Mouse (Mus musculus) embryonic facial prominence, embryonic 11.5 days (tissue): ENCODE measurements around the gene Taar7a. TPM values are rescaled to one million over a fixed set of nuclear protein-coding genes. Genes with fewer than 3 reads are reported as not detected.

ENCODE experiments used
- ATAC-seq: fragments of 200-750 bp; cut with Nextera tagmentation; replicated peaks from 2 replicates; pipeline ENCODE4 v1.8.0; 2017; ENCODE audit warnings: low read depth; ENCODE audit not compliant: insufficient number of reproducible peaks, low FRiP score, low TSS enrichment
- DNase-seq: peaks from one replicate; pipeline ENCODE4 v3.0.0-alpha.2; 2015; ENCODE audit warnings: low spot score
- H3K27ac ChIP-seq: fragments of 300-500 bp; sonication (generic); replicated peaks from 2 replicates; pipeline ENCODE4 v1.5.1; 2014; ENCODE audit warnings: mild to moderate bottlenecking, low read depth, low read length, control low read depth
- H3K27me3 ChIP-seq: fragments of 300-500 bp; sonication (generic); 2 replicates; pipeline ENCODE4 v1.6.1; 2014; ENCODE audit warnings: mild to moderate bottlenecking, low read length, moderate library complexity, mixed read lengths; ENCODE audit not compliant: control insufficient read depth, insufficient read depth
- H3K36me3 ChIP-seq: fragments of 300-500 bp; sonication (generic); replicated peaks from 2 replicates; pipeline ENCODE4 v1.6.1; 2014; ENCODE audit warnings: low read depth, mild to moderate bottlenecking, low read length, moderate library complexity, mixed read lengths; ENCODE audit not compliant: control insufficient read depth, insufficient read depth
- H3K4me1 ChIP-seq: fragments of 300-500 bp; sonication (generic); 2 replicates; pipeline ENCODE4 v1.6.1; 2014; ENCODE audit warnings: low read length, mixed read lengths; ENCODE audit not compliant: control insufficient read depth, insufficient read depth
- H3K4me2 ChIP-seq: fragments of 300-500 bp; sonication (generic); 2 replicates; pipeline ENCODE4 v1.6.1; 2014; ENCODE audit warnings: low read depth, mild to moderate bottlenecking, control low read depth, low read length, moderate library complexity
- H3K4me3 ChIP-seq: fragments of 300-500 bp; sonication (generic); 2 replicates; pipeline ENCODE4 v1.5.1; 2014; ENCODE audit warnings: low read depth, low read length, control low read depth
- H3K9ac ChIP-seq: fragments of 300-500 bp; sonication (generic); replicated peaks from 2 replicates; pipeline ENCODE4 v1.6.1; 2014; ENCODE audit warnings: mild to moderate bottlenecking, control low read depth, low read length
- H3K9me3 ChIP-seq: fragments of 300-500 bp; sonication (generic); replicated peaks from 2 replicates; pipeline ENCODE4 v1.6.1; 2016; ENCODE audit warnings: mild to moderate bottlenecking, low read length, inconsistent platforms, mixed read lengths; ENCODE audit not compliant: control insufficient read depth
- WGBS: fragments of 180-500 bp; shearing (Covaris S2); extraction: QIAGEN DNeasy Blood & Tissue Kit; methylation state at CpG from one replicate; pipeline ENCODE4 v1.1.7; 2014; 5-methylcytosine and 5-hydroxymethylcytosine counted together
- polyA plus RNA-seq: library from polyadenylated mRNA; unstranded; fragments of >200 nt; fragmentation: Nextera tagmentation; extraction: Ambion mirVana; gene quantifications from 2 replicates; pipeline ENCODE4 v1.2.1, GENCODE M21; 2014

Gene Taar7a
- polyA plus RNA-seq, 1 experiment from 2014 or later, result not detected

DNA sequence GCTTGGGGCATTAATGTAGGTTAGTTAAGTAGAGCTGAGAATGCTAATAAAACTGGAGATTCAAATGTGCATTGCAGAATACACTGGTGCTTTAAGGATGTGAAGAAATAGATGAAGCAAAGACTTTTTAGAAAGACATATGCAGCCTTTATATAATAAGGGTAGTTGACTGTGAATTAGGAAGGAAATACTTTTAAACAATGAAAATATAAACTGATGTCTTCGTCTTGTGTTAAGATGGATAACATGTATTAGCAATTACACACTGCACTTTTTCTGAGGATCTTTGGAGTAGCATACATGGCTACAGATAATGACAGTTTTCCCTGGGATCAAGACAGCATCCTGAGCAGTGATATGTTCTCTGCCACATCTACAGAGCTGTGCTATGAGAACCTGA is 6.4 kb upstream of the Taar7a start, which contains the start of gene Taar7b:
Gene Taar7b, plus strand, starts transcription at position 301 of the 400 bp plus-strand sequence.
- 74% methylated on average over 1 of the region's 1 CpGs for WGBS
- H3K36me3 ChIP-seq, result no peaks in the 10 kb centered on the region

DNA sequence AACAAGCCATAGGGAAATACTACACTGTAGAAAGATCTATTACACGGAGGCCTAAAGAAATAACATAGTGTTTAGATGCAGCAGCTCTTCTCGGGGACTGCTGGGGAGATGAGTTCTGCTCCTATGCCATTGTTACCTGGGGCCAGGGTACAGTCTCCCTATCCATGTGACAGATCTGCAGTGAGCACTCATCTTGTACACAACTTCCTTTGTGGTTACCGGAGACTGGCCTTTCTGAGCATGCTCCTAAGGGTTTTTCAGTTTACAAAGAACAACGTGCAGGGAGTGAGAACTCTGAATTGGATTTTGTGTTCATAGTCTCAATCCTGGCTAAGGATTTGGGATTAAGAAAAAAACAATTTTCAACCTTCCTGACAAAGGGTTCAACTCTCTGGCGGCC is 6.9 kb downstream of the Taar7a start:
- DNase-seq (no peak), ATAC-seq (no peak)
- Histone ChIP-seq H3K9ac (no peak overlapping the region), H3K4me3 (no peak overlapping the region), H3K4me2 (no peak overlapping the region), H3K4me1 (no peaks in the 10 kb centered on the region), H3K9me3 (no peaks in the 10 kb centered on the region), H3K27ac (no peak overlapping the region), H3K27me3 (no peaks in the 10 kb centered on the region), H3K36me3 (no peaks in the 10 kb centered on the region)
- 84% methylated on average over 5 of the region's 5 CpGs for WGBS

More for the DNA sequence above, 6.4 kb upstream of the Taar7a start, which contains the start of gene Taar7b:
- H3K4me2 ChIP-seq, result no peak within 1 kb of the TSS
- DNase-seq (no peak), ATAC-seq (no peak)
- no peak within 1 kb of the TSS for H3K27ac ChIP-seq
- no peaks in the 10 kb centered on the region for H3K4me1 ChIP-seq
- H3K27me3 ChIP-seq, result no peaks in the 10 kb centered on the region
- no peak within 1 kb of the TSS for H3K9ac ChIP-seq
- no peaks in the 10 kb centered on the region for H3K9me3 ChIP-seq
- no peak within 1 kb of the TSS for H3K4me3 ChIP-seq

DNA sequence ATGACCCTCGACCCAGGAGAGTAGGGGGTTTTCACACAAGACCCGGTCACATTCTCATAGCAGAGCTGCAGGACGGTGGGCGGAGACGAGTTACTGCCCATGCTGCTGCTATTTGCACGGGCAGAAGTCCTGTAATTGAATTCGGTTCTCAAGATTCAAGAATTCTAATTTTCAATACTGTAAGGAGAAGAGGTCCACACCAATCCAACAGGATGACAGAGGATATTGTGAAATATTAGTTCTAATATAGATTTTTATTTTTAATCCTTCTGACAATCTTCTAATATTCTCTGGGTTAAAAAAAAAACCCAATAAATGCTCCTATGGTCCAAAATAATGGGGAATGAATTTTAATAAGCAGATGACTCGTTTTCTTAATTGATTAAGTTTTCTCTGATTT is 7.7 kb downstream of the Taar7a start, which contains the start of gene Taar6:
Gene Taar6, minus strand, starts transcription at position 101 of the 400 bp plus-strand sequence.
- H3K9me3 ChIP-seq, result no peaks in the 10 kb centered on the region
- no peak within 1 kb of the TSS for H3K4me2 ChIP-seq
- WGBS, result 76% methylated on average over 8 of the region's 8 CpGs
- H3K4me3 ChIP-seq, result no peak within 1 kb of the TSS
- H3K27ac ChIP-seq, result no peak within 1 kb of the TSS
- no peaks in the 10 kb centered on the region for H3K4me1 ChIP-seq
- DNase-seq, result no peak
- no peak for ATAC-seq
- no peaks in the 10 kb centered on the region for H3K36me3 ChIP-seq
- H3K27me3 ChIP-seq, result no peaks in the 10 kb centered on the region
- no peak within 1 kb of the TSS for H3K9ac ChIP-seq

DNA sequence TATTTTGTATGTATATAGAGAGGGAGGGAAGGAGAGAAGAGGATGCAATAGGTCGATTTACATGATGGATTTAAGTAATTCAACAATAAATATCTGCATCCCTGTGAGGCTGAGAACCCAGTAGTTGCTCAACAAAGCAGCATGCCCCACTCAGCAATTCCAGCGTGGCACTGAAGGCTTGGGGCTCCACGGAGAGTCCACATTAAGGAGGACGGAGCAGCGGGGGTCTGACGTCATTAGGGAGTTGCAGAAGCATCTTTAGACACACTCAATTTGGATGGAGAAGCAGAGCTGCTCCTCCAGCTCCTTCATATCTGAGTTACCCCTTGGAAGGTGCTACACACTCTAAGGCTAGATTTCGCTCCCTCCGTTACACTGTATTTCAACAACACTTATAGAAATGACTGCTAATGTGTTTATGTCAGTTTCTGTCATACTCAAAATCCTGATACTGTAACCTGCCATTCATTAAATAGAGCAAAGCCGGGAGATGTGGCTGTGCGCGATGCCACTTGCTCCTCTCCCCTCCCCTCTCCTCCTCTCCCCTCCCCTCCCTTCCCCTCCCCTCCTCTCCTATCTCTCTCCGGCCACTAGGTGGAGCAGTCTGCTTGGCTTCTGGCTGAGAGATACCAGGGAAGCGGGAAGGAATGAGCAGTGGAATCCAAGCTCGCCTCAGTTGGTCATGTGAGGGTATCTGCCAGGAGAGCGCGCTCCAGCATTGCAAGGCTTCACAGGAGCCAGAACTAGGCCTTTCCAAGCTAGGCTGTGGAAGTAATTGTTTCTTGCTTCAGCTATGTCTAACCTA is 14.2 kb downstream of the Taar7a start:
- 39% methylated on average over 16 of the region's 16 CpGs for WGBS
- Histone ChIP-seq H3K4me3 (no peak overlapping the region), H3K4me2 (no peak overlapping the region), H3K9ac (no peak overlapping the region), H3K27me3 (no peaks in the 10 kb centered on the region), H3K9me3 (no peaks in the 10 kb centered on the region), H3K4me1 (no peaks in the 10 kb centered on the region), H3K36me3 (no peaks in the 10 kb centered on the region), H3K27ac (no peak overlapping the region)
- DNase-seq (peak; percentile 85), ATAC-seq (no peak)

DNA sequence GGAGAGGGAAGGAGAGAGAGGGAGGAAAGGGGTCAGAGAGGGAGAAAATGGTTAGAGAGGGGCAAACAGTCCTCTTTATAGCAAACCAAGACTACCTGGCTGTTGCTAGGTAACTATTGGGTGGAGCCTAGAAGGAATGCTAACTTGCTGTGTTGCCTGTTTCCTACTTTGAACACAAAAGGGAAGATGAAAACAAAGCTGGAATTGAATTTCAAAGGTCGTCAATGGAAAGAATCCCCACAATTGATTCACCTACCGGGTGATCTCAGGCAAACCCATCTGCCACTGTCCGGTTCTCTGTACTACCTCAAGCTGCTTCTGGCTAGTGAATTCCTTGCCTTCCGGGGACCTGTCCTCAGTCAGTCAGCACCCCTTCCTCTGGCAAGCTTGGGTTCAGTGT is 15.3 kb downstream of the Taar7a start:
- no peaks in the 10 kb centered on the region for H3K4me1 ChIP-seq
- DNase-seq (no peak), ATAC-seq (no peak)
- no peak overlapping the region for H3K4me3 ChIP-seq
- H3K36me3 ChIP-seq, result no peaks in the 10 kb centered on the region
- no peak overlapping the region for H3K4me2 ChIP-seq
- H3K27me3 ChIP-seq, result no peaks in the 10 kb centered on the region
- no peak overlapping the region for H3K9ac ChIP-seq
- no peaks in the 10 kb centered on the region for H3K9me3 ChIP-seq
- no peak overlapping the region for H3K27ac ChIP-seq
- 48% methylated on average over 4 of the region's 4 CpGs for WGBS

DNA sequence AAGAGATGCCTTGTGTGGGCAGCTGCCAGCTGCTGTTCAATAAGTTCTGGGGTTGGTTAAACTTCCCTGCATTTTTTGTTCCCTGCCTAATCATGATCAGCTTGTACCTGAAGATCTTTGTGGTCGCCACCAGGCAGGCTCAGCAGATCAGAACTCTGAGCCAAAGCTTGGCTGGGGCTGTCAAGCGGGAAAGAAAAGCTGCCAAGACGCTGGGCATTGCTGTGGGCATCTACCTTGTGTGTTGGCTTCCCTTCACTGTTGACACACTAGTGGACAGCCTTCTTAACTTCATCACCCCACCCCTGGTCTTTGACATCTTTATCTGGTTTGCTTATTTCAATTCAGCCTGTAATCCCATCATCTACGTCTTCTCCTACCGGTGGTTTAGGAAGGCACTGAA is 22.0 kb downstream of the Taar7a start:
- no peak overlapping the region for H3K9ac ChIP-seq
- no peak overlapping the region for H3K27ac ChIP-seq
- H3K4me2 ChIP-seq, result no peak overlapping the region
- no peak overlapping the region for H3K4me3 ChIP-seq
- no peaks in the 10 kb centered on the region for H3K27me3 ChIP-seq
- ATAC-seq (no peak), DNase-seq (no peak)
- H3K9me3 ChIP-seq, result no peaks in the 10 kb centered on the region
- no peaks in the 10 kb centered on the region for H3K4me1 ChIP-seq
- WGBS, result 86% methylated on average over 5 of the region's 5 CpGs
- H3K36me3 ChIP-seq, result no peaks in the 10 kb centered on the region

DNA sequence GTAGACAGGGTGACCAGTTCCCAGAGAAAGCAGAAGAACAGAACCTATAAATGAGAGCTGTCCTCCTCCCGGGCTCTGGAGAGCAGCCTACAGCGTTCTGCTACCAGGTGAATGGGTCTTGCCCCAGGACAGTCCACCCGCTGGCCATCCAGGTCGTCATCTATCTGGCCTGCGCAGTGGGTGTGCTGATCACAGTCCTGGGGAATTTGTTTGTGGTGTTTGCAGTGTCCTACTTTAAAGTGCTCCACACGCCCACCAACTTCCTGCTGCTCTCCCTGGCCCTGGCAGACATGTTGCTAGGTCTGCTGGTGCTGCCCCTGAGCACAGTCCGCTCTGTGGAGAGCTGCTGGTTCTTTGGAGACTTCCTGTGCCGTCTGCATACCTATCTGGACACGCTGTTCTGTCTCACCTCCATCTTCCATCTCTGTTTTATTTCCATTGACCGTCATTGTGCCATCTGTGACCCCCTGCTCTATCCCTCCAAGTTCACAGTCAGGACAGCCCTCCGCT is 22.6 kb downstream of the Taar7a start, which contains the start of gene Taar5:
Gene Taar5, plus strand, starts transcription at position 51 of the 510 bp plus-strand sequence.
- ATAC-seq (no peak), DNase-seq (no peak)
- Histone ChIP-seq H3K4me3 (no peak within 1 kb of the TSS), H3K9ac (no peak within 1 kb of the TSS), H3K36me3 (no peaks in the 10 kb centered on the region), H3K4me1 (no peaks in the 10 kb centered on the region), H3K27ac (no peak within 1 kb of the TSS), H3K9me3 (no peaks in the 10 kb centered on the region), H3K4me2 (no peak within 1 kb of the TSS), H3K27me3 (no peaks in the 10 kb centered on the region)
- 89% methylated on average over 11 of the region's 11 CpGs for WGBS

DNA sequence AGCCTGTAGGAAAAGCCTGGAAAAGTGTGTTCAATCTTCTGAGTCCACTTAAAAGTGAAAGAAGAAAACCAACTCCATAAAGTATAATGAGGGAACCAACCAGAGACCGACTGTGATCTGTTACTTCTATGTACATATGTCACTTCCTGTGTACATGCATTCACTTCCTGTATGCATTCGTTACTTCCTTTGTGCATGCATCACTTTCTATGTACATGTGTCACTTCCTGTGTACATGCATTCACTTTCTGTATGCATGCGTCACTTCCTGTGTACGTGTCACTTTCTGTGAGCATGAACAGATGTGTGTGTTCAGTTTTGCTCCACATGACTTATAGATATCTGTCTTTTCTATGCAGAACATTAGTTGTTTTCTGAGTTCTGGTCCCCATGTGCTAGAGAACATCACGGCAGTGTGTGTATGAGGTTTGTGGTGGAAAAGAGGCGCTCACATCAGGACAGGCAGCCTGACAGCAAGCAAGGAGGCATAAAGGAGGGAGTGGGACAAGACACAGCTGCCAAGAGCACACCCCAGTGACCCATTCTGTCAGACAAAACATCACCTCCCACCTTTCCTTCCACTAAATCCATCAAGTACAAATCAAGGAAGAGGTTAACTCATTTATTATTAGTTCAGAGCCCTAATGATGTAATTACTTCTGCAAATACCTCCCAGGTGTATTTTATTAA is 28.2 kb downstream of the Taar7a start:
- H3K9me3 ChIP-seq, result no peaks in the 10 kb centered on the region
- H3K36me3 ChIP-seq, result no peaks in the 10 kb centered on the region
- no peaks in the 10 kb centered on the region for H3K4me1 ChIP-seq
- ATAC-seq (no peak), DNase-seq (no peak)
- 91% methylated on average over 6 of the region's 6 CpGs for WGBS
- no peak overlapping the region for H3K9ac ChIP-seq
- H3K4me2 ChIP-seq, result no peak overlapping the region
- H3K27ac ChIP-seq, result no peak overlapping the region
- no peak overlapping the region for H3K4me3 ChIP-seq
- H3K27me3 ChIP-seq, result no peaks in the 10 kb centered on the region
